Mouse (Mus musculus): ENCODE measurements around the gene Taf6l. TPM values are rescaled to one million over a fixed set of nuclear protein-coding genes. Genes with fewer than 3 reads are reported as not detected.
A peak's percentile ranks its signal among the peaks of the same experiment; 100 is the strongest.

Taf6l gene
- total RNA-seq, 2 experiments from 2014 or later, result 1.0 to 1.2 TPM

- ATAC-seq (replicated peaks; ENCODE audit: low FRiP score, poor library complexity, severe bottlenecking), result peak; percentile 77
Measured at GRCm38 (mm10) chr19:8798264-8798946, 12.2 kb upstream of the Taf6l start, which contains the start of gene Polr2g. TSS of gene Polr2g (minus strand) at chr19:8798577.

GRCm38 (mm10) chr19:8790171-8790570 lies 4.0 kb upstream of the Taf6l start:
- ATAC-seq (replicated peaks; ENCODE audit: low FRiP score, poor library complexity, severe bottlenecking), result no peak

- ATAC-seq (replicated peaks; ENCODE audit: low FRiP score, poor library complexity, severe bottlenecking), result no peak
Measured at GRCm38 (mm10) chr19:8789171-8789570, 3.0 kb upstream of the Taf6l start.

DNA sequence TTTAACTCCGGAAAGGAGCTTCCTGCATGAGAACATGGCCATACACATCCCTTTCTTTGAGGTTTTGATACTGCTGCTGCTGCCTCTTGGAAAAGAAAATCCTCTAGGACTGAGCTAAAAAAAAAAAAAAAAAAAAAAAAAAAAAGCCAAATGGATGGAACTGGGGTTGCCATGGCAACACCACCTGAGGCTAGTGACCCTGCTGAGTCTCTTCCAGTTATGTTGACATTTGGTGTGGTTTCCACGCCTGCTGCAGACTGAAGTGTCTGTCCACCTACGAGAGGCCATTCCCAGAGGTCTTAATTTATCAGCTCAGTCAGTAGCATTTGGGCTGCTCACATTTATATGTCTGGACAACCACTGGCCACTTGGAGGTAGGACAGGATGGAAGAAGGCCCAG lies 2.3 kb upstream of the Taf6l start:
- ATAC-seq (replicated peaks; ENCODE audit: low FRiP score, poor library complexity, severe bottlenecking), result no peak

- ATAC-seq (replicated peaks; ENCODE audit: low FRiP score, poor library complexity, severe bottlenecking), result 0 out of 2 replicates have a peak, but pooled peaks have one; percentile 8
Measured at GRCm38 (mm10) chr19:8774951-8775421, 11.2 kb downstream of the Taf6l start.

DNA sequence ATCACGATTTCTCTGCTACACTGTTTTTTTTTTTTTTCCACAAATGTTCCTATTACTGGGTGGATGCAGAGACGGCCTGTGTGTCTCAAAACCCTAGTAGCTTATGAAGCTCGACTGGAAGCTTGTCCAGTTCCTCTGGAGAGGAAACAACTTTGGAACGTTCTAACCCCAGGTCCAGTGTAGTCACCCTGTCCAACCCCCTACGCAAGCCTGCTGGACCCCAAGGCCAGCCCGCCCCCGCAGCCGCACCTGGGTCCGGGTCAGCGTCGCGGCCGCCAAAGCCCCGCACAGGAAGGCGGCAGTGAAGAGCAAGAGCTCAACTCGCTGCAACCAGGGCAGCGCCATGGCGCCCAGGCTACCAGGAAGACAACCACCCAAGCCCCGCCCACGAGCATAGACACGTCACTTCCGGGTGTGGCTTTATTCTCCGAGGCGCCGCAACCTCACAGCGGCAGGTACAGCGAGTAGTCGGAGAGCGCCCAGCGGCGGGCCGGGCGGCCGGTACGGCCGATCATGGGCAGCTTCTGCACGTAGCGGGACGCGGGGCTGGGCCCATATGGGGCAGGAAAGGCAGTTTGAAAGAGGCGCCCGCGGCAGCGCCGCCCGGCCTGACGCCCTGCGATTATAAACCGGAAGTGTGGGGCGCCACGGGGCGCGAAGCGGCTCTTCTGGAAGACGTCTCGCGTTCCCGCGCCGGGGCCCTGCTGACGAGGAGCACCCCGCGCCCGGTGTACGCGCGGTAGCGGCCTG lies 12.0 kb downstream of the Taf6l start, which contains the start of gene Tmem179b:
Gene Tmem179b, minus strand, starts transcription at position 382 of the 750 bp plus-strand sequence.
- ATAC-seq (replicated peaks; ENCODE audit: low FRiP score, poor library complexity, severe bottlenecking), result peak; percentile 89

DNA sequence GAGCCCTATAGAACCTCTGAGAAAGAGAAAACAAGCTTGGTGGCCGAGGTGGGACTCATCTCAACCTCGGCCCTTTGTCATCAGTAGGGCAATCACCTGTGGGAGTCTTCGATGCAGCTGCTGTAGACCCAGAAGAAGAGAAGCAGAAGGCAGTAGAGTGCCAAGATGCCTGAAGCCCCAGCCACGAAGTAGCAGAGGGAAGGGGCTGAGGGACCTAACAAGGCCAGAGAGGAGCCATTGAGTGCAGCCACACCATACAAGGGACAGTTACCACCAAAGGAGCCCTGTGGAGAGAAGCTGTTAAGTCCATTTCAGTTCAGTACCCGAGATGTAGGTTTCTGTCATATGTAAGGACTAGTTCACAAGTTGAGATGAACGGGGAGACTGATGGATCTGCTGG lies 12.8 kb downstream of the Taf6l start:
- no peak for ATAC-seq (replicated peaks; ENCODE audit: low FRiP score, poor library complexity, severe bottlenecking)

- ATAC-seq (replicated peaks; ENCODE audit: low FRiP score, poor library complexity, severe bottlenecking), result peak; percentile 48; the same call in 1 of the 2 replicates
Measured at GRCm38 (mm10) chr19:8772996-8773395, 13.2 kb downstream of the Taf6l start.

DNA sequence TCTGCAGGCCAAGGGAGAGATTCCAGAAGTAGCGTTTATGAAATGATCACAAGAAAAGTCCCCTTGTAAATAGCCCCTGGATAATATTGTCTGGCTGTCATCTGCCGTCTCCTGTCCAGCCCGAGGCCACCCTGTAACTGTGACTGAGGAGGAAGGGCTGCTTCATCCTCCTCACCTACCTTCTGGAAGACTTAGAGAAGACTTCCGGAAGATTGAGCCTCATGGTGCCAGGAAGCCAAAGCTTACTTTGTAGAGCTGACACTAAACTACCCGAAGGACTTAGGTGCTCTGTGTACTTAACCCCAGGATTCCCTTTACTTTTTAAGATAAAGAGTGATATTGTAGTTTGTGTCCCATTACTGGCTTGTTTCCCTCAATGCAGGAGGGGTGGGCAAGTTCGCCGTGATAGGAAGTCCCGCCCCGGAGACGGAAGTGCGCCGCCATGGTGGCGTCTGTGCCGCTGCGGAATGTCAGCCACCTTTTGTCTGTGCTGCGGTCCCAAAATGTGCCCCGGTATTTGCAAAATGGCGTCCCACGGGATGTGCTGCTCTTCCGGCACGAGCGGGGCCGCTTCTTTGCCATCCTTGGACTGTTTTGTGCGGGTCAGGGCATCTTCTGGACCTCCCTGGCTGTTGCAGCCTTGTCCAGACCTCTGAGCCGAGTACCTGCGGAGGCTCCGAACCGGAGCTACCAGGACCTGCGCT lies 15.5 kb downstream of the Taf6l start, which contains the start of gene Tmem223:
Gene Tmem223, plus strand, starts transcription at position 430 of the 704 bp plus-strand sequence.
- peak; percentile 65 for ATAC-seq (replicated peaks; ENCODE audit: low FRiP score, poor library complexity, severe bottlenecking)

GRCm38 (mm10) chr19:8765562-8765961 lies 20.7 kb downstream of the Taf6l start:
- ATAC-seq (replicated peaks; ENCODE audit: low FRiP score, poor library complexity, severe bottlenecking), result no peak

GRCm38 (mm10) chr19:8763276-8763675 lies 22.9 kb downstream of the Taf6l start:
- ATAC-seq (replicated peaks; ENCODE audit: low FRiP score, poor library complexity, severe bottlenecking), result no peak

DNA sequence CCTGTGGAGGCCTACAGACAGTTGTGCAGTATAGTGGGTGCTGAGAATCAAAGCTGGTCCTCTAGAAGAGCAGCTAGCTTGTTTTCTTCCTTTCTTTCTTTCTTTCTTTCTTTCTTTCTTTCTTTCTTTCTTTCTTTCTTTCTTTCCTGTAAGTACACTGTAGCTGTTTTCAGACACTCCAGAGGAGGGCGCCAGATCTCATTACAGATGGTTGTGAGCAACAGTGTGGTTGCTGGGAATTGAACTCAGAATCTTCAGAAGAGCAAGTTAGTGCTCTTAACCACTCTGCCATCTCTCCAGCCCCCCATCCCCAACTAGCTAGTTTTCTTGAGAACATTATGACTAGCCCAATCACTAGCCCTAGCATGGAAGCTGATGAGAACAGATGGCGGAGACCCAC lies 25.5 kb downstream of the Taf6l start:
- no peak for ATAC-seq (replicated peaks; ENCODE audit: low FRiP score, poor library complexity, severe bottlenecking)

GRCm38 (mm10) chr19:8758899-8759298 lies 27.3 kb downstream of the Taf6l start:
- no peak for ATAC-seq (replicated peaks; ENCODE audit: low FRiP score, poor library complexity, severe bottlenecking)

- ATAC-seq (replicated peaks; ENCODE audit: low FRiP score, poor library complexity, severe bottlenecking), result peak; percentile 23; the same call in 1 of the 2 replicates
Measured at GRCm38 (mm10) chr19:8757471-8757998, 28.7 kb downstream of the Taf6l start.

DNA sequence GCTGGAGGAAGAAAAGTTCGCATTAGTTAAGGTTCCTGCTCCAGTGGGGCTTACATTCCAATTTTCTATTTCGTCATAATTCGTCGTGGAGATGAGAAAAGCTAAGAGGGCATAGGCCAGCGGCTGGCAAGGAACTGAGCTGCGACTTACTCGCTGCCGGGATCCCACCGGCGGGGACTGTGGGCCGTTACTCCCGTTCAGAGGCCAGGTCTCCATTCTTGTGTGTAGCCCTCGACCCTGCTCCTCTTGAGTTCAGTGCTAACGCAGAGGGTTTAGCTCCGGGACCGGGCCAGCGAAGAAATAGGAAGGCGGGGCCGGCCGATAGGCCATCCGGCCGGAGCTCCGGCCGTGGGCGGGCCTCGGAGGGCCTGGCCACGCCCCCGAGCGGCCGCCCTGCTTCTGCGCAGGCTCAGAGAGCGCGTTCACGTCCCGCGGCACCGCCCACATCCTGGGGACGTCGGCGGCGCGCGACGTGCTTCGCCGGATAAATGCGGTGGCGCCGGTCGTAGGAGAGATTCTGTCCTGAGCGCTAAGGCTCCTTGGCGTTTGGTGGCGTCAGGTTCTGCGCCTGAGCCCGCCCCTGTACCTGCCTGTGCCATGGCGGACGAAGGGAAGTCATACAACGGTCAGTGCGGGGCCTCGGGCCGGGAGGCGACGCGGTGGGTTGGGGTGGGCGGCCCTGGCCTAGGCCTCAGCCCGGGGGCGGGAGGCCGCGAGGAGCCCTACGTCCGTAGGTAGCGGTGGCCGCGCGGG lies 29.4 kb downstream of the Taf6l start, which contains the start of gene Nxf1:
Gene Nxf1, plus strand, starts transcription at position 439 of the 753 bp plus-strand sequence.
- ATAC-seq (replicated peaks; ENCODE audit: low FRiP score, poor library complexity, severe bottlenecking), result peak; percentile 91

GRCm38 (mm10) chr19:8755652-8756051 lies 30.6 kb downstream of the Taf6l start:
- ATAC-seq (replicated peaks; ENCODE audit: low FRiP score, poor library complexity, severe bottlenecking), result no peak

- ATAC-seq (replicated peaks; ENCODE audit: low FRiP score, poor library complexity, severe bottlenecking), result peak; percentile 24; the same call in 1 of the 2 replicates
Measured at GRCm38 (mm10) chr19:8747368-8747767, 38.8 kb downstream of the Taf6l start.

DNA sequence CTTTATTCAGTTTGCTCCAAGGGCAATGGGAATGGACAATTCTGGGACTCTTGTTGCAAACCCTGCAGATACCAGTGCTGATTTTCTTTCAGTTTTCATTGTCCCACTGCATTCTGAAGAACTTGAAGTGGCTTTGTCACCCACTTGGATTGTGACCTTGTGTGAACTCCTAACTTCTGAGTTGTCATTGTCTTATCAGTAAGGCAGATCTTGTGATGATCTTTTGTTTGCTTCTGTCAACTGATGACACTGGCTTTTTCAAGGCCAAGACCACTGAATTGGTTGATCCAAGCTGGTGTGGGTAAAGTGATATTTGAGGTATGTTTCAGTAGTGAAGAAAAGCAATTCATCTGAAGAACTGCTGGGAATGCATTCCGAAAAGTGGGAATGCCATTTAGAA lies 40.8 kb downstream of the Taf6l start:
- no peak for ATAC-seq (replicated peaks; ENCODE audit: low FRiP score, poor library complexity, severe bottlenecking)

DNA sequence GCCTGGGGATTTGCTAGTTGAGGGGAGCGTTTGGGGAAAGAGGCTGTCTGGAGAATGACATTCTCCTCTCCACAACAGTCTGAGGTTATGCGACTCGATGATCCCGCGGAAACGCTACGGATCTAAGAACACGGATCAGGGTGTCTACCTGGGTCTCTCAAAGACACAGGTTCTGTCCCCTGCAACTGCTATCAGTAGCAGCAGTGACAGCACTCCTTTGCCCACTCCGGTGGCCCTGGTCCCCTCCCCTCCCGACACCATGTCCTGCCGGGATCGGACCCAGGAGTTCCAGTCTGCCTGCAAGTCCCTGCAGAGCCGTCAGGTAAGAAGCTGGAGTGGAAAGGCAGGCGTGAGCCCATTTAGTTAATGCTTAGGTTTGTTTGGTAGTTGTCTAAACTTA lies 44.0 kb downstream of the Taf6l start:
- ATAC-seq (replicated peaks; ENCODE audit: low FRiP score, poor library complexity, severe bottlenecking), result peak; percentile 26
